Mouse (Mus musculus): ENCODE results near the gene Gps1.
"Not testable (repeated sequence)": the region's sequence is repeated elsewhere in the genome, so short reads cannot be mapped to it uniquely, and the experiment has no call there.

Gps1 gene

DNA sequence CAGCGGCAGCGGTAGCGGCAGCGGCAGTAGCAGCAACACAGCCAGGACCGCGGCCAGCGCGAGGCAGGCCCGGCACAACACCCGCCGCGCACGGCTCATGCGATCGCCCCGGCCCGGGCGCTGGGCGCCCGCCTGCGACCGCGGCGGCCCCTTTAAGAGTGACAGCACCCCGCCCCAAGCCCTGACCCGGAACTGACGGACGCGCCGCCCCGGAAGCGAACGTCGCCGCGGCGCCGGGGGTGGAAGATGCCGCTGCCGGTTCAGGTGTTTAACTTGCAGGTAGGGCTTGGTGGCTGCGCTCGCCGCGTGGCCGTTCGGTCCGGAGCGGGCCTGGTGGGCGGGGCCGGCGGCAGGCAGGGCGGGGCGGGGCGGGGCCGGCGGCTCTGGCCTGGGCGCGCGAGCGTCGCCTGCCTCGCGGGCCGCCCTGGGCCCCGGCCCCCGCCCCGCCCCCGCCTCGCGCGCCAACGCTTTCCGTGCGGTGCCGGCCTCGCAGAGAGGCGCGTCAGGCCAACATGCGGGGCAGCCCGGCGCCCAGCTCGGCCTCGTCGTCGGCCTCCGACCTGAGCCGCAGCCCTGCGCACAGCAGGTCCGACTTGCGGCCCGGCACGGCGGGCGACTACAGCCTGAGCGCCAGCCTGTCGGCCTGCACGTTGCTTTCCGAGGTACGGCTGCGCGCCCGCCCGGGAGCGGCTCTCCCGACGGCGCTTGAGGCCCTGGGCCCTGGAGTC lies at the start of gene Gps1, which contains the start of gene Rfng:
Gene Gps1 (plus strand): TSS at position 209 of the 728 bp plus-strand sequence.
Gene Rfng (minus strand): TSS at position 144 of the 728 bp plus-strand sequence.
- DNase-seq (ENCODE audit: low read depth, low spot score): peak; percentile 58

DNA sequence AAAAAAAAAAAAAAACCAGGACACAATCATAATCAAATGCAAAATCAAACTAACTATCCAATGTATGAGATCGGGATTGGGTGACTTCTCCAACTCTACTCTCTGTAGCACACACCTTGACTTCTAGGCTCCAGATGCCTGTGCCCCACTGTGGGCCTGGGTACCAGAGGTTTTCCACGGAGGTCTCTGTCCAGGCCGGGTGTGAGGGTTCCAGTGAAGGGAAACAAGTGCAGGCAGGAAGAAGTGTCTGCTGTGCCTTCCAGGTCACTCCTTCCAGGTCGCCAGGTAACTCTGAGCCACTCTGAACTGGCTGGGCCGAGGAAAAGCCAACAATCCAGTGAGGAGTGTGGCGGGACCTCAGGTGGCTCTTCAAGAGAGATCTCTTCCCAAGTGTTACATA lies 47.6 kb upstream of the Gps1 start:
- no peak for DNase-seq (ENCODE audit: low read depth, low spot score)

DNA sequence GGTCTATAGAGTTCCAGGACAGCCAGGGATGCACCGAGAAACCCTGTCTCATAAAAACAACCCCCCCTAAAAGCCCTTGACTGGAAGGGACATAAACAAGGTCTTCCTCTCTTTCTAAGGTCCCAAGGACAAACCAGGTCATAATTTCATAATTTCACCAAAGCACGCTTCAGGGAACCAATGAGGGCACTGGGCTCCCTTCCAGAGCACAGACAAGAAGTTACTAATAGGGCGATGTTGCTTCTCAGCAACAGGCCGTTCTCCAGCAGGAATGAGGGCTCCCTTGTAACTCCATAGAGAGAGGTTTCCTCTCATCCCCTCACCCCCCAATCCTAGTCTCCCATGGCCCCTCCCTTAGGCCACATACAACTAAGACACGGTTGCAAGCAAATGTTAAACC lies 43.1 kb upstream of the Gps1 start:
- DNase-seq (ENCODE audit: low read depth, low spot score): no peak

DNA sequence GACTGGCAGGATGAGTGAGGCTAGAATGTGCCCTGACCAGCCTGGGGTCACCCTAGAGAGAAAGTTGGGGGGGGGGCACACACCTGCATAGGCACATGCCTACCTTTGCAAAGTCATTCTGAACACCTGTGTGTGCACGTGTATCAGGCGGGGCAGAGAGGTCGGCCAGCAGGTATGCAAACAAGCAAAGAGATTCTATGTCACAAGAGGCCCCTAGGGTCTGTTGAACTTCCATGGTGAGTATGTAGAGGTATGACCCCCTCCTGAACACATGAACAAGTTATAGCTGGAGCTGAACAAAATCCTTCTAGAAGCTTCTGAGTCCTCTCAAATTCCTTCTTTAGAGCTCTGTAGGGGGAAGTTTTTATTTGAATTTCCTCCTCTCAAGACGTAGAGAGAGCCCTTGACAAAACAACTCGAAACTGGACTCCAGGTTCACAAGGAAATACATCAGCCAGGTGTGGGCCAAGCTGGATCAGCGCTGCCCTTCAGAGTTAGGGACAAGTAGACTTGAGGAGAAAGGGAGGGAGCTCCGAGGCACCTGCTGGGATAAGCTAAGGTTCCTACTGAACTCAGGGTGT lies 39.9 kb upstream of the Gps1 start:
- DNase-seq (ENCODE audit: low read depth, low spot score): no peak

DNA sequence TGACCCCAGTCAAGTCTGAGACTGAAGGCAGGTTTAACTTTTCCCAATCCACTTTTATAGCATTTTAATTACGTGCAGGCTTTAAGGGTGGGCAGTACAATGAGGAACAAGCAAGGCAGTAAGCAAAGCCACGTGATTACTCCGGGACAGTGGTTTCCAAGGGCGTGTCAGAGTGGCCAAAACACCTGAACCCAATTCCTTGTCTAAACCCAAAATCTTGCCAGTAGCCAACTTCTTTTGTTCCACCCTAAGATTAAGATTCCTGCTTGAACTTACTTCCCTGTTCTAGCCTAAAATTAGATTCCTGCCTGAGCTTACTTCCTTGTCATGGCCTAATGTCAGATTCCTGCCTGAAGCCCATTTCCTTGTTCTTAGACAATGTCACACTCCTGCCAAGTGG lies 36.1 kb upstream of the Gps1 start:
- no peak for DNase-seq (ENCODE audit: low read depth, low spot score)

DNA sequence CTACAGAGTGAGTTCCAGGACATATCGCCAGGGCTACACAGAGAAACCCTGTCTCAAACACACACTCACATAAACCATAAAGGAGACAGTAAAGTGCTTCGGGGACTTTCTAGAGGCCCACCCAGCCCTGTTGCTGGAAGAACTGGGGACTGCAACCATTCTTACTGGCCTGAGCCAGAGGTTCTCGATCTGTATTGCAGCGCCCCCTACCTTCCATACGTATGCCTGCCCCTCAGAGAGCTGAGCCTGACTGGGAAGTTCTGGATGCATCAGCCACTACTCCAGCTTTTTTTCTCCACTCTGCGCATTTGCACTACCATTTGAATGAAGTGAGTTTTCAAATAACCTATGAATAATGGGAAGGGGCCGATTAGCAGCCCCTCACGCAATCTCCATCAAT lies 34.6 kb upstream of the Gps1 start:
- DNase-seq (ENCODE audit: low read depth, low spot score): no peak

DNA sequence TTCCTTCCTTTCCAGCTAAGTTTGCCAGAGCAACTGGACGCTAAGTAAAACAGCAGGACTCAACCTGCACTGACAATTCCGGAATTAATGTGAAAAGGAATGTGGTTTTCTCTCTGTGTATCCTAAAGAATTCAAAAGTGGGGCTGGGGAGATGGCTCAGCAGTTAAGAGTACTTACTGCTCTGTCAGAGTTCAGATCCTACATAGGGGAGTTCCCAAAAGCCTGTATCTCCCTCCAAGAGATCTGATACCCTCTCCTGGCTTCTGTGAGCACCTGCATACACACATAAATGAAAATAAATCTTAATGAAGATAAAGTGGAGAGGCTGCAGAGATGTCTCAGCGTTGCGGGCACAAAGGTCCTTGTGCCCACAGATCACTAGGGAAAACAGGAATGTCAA lies 32.5 kb upstream of the Gps1 start:
- no peak for DNase-seq (ENCODE audit: low read depth, low spot score)

DNA sequence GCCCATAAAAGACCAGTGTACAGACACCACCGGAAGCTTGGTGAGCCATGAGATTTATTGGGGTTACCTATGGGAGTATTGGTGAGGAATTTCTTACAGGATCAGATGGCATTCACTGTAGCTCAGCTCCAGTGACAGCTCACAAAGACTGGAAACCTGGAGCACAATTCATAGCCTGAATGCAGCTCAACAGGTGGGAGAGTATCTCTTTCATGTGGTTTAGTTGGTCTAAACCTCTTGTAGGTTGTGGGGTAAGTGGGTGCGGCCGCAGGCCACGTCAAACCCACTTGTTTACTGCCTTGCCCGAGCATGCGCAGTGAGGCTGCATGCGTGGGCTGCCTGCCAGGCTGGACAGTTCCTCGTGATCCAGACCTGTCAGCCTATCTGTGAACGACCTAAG lies 23.8 kb upstream of the Gps1 start:
- no peak for DNase-seq (ENCODE audit: low read depth, low spot score)

DNA sequence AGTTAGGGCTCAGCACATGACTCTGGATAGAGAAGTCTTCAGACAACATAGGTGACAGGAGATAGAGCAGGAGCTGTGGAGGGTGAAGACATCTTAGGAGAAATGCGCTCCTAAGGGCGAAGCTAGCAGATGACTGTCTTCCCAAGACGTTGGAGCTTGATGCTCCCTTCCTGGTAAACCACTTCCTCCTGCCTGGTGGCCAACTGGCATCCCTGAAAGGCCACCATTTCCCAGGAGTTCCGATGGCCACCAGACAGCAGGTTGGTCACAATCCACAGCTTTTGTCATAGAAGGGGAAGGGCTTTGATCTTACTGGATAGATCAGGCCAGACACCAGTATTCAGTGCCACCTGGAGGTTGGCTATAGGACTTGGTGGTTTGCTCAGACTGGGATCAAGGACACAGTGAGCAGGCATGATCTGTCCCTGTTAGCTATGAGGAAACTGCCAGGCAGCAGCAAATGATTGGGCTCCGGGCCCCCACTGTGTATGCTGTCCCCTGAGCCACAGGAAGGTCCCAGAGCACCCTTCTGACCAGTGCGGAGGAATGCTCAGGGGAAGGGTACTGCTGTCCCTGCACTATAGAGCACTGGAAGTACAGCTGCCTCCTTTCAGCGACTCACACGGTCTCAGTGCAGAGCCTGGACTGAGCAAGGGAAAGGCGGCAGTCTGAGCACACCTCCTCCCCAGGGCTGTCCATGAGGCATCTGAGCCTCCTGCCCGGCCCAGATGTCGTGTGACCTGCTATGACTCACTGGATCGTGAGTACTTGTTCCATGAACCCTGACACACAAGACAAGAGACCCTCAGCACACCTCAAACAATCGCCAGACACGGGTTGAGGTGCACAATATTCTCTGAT lies 22.0 kb upstream of the Gps1 start:
- no peak for DNase-seq (ENCODE audit: low read depth, low spot score)

DNA sequence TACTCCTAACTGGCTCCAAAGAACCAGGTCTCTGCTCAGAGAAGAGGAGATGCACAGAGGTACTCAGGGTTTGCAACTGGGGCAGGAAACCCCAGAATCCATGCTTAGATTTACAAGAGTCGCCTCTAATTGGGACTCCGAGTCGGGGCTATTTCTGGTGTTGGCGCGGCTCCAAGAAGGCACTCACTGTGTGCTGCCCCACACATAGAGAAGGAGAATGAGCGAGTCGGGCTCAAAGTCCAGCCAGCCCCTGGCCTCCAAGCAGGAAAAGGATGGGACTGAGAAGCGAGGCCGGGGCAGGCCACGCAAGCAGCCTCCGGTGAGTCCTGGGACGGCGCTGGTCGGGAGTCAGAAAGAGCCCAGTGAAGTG lies 21.4 kb upstream of the Gps1 start, which contains the start of gene Hmga1b:
Gene Hmga1b (plus strand): TSS at position 123 of the 370 bp plus-strand sequence.
- not testable (repeated sequence) for DNase-seq (ENCODE audit: low read depth, low spot score)

DNA sequence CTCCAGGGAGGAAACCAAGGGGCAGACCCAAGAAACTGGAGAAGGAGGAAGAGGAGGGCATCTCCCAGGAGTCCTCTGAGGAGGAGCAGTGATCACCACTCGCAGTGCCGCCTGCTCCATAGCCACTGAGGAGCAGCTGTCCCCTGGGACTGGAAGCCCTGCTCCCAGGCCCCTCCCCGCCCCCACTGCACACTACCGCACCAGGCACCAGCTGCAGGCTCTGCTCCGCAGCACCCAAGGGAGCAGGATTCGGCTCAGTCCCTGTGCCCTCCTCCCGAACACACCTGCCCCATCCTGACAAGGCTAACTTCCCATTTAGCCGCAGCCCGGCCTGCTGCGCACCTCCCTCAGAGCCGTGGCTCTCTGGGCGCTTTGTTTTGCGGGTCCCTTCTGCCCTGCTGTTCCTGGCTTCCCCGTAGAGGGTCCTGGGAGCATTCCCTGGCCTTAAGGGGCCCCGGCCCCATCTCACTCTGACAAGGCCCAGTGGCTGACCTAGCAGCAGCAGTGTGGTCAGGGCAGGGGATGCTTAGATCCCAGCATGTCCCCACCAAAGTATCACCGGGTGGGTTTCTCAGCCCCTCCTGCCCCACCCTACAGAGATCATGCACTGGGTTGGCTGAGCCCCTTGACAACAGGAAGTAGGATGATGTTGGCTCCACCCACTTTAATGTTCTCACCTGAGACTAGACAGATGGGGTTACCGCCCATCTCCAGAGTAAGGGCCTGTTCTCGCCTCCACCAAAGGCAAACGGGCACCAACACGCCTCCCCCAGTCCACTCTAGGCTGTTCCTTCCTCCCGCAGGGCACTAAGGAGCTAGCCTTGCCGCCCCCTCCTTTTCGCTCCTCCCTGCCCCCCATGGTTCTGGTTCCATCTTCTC lies 20.7 kb upstream of the Gps1 start:
- DNase-seq (ENCODE audit: low read depth, low spot score): not testable (repeated sequence)

DNA sequence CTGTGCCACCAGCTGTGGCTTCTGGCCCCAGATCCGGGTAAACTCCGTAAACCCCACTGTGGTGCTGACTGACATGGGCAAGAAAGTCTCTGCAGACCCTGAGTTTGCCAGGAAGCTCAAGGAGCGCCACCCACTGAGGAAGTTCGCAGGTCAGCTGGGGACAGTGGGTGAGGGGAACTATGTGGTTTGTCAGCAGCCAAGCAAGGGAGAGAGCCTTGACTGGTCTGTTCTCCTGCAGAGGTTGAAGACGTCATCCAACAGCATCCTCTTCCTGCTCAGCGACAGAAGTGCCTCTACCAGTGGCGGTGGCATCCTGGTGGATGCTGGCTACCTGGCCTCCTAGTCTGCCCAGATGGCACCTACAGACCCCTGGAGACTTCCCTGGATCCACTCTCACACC lies 17.0 kb upstream of the Gps1 start:
- not testable (repeated sequence) for DNase-seq (ENCODE audit: low read depth, low spot score)

DNA sequence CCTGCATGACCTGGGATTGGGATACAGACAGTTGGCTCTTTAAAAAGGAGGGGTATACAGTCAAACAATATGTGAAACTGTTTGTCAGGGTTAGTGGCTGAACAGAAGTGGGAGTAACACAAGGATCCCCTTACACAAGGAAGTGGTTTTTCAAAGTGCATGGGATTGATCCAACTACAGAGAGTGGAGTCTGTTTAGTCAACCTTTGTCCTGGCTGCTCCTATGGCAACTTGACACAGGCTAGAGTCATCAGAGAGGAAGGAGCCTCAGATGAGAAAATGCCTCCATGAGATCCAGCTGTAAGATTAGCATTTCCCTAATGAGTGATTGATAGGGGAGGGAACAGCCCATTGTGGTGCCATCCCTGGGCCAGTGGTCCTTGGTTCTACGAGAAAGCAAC lies 15.9 kb upstream of the Gps1 start:
- no peak for DNase-seq (ENCODE audit: low read depth, low spot score)

DNA sequence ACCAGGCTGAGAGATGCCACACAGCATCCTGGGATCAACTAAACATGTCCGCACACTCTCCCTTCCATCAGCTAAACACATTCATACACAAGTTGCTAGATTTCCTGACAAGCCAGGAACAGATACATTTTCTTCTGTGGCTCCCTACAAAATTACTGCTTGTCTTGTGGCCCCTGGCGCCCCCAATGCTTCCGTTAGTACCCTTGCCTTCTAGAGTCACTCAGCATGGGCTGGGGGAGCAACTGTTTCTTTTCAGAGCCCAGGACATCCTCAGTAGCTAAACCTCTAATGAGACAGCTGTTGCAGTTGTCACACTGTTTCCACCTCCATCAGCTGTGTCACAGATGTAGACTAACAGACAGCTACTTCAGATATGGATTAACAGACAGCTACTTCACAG lies 11.3 kb upstream of the Gps1 start:
- DNase-seq (ENCODE audit: low read depth, low spot score): no peak

DNA sequence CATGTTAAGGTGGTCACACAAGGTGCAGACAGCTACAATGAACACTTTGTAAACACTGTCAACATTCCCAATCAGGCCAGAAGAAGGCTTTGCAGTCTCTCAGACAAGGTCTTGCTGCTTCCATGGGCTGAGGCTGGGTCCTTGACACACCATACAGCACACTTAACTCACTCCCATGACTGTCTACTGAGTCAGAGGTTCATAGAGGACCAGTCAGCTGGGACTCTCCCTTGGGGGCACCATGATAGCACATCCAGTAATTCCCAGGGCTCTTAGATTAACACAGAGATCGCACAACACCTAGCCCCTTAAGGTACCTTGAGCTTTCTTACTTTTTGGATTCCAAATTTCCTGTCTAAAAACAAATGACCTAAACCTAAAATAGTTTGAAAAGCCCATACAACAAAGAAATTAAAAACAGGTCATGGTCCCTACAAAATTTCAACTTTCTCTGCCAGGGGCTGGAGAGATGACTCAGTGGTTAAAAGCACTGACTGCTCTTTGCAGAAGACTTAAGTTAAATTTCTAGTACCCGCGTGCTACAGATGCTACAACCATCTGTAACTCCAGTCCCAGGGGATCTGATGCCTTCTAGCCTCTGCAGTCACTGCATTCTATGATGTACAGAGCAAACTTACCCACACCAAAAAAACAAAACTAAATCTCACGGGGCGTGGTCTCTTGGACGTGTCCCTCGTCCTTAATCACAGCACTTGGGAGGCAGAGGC lies 10.4 kb upstream of the Gps1 start:
- DNase-seq (ENCODE audit: low read depth, low spot score): no peak

DNA sequence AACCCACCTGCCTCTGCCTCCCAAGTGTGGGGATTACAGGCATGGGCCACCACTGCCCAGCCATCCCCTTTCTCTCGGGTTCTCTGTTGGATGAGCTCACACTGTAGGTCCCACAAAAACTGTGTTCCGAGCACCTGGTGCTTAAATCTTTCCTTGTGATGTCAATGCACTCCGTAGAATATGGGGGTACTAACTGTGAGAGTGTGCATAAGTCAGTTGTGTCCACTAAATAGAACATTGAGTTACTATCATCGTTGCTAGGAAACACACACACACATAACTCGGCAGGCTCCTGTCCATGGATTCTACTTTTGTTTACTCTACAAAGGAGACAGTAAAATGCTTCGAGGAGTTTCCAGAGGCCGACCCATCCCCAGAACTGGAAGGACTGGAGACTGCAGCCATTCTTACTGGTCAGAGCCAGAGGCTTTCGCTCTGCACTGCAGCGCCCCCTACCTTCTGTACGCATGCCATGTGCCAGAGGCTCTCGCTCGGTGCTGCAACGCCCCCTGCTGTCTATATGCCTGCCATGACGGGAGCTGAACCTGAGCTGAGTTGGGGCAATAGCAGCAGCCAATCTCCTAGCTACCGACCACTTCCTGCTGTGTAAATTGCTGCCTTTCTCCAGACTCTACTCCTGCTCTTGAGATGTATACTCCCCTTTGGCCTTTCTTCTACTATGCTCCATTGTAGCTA lies 8.2 kb upstream of the Gps1 start:
- peak; percentile 62 for DNase-seq (ENCODE audit: low read depth, low spot score)

DNA sequence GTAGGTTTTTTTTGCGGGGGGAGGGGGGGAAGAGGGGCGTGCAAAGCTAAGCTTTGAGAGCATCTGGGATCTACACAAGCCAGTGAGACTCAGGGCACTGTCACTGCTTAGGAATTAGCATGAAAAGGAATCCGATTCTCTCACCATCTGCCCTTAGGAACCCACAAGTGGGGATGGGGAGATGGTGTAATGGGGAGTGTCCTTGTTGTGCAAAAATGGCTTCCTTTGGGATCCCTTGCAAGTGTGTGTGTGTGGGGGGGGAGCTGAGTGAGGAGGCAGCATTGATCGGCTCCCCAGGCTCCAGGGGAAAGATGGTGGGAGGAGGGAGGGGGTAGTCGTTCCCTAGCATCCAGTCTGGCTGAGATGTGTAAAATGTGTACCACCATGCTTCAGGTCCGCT lies 6.9 kb upstream of the Gps1 start:
- DNase-seq (ENCODE audit: low read depth, low spot score): no peak

DNA sequence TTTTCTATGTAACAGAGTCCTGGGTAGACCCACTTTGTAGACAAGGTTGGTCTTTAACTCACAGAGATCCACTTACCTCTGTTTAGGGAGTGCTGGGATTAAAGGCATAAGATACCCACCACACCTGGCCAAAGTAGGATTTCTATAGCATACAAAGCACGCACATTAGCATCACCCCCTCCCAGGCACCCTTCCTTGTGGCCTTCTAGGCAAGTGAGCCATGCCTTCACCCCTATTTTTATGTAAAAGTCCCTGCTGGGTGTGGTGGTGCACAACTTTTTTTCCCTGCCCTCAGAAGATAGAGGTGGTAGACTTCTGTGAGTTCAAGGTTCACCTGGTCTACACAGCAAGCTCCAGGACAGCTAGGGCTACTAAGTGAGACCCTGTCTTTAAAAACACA lies 4.2 kb upstream of the Gps1 start:
- DNase-seq (ENCODE audit: low read depth, low spot score): no peak

DNA sequence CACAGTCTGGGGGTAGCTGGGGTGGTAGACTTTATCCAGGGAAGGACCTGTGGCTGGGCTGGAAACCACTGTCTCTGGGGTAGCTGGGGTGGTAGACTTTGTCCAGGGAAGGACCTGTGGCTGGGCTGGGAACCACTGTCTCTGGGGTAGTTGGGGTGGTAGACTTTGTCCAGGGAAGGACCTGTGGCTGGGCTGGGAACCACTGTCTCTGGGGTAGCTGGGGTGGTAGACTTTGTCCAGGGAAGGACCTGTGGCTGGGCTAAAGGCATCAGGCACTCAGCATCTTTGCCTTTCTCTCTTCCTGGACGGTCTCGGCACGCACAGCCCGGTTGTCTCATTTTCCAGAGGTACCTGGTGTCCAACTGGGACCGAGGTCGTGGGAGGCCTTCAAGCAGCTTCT lies 2.7 kb upstream of the Gps1 start:
- not testable (repeated sequence) for DNase-seq (ENCODE audit: low read depth, low spot score)

DNA sequence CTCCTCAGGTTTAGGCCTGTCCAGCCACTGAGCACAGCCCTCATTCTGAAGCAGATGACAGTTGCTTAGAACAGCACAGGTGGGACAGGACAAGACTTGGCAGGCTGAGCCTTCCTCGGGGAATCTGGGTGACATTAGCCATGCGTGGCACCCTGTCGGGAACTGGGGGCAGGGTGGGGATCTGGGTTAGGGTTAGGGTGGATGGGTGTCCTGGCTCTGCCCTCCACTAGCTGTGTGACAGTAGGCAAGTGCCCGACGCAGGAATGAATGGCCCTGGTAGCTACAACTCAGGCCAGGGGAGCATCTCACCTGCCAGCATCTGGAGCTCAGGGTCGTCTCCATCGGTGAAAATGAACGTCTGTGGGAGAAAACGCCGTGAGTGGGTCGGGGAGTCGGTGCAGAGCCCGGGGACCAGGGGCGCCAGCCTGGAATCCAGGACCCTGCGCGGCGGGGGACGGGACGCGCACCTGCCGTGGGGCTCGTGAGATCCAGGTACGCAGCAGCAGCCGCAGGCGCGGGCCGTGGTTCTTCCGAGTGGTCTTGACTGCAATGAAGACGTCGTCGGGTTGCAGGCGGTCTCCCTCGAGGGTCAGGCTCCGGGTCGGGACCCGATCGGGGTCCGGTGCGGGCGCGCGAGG lies 527 bp upstream of the Gps1 start:
- DNase-seq (ENCODE audit: low read depth, low spot score): no peak
